Mouse (Mus musculus) MN1 (cell line): ENCODE measurements around the gene Tex35.

ENCODE experiments used
- DNase-seq: peaks from one replicate; pipeline ENCODE4 v3.0.0-alpha.2; 2016; ENCODE audit warnings: low spot score

Gene Tex35

GRCm38 (mm10) chr1:157049886-157050285 is 58.6 kb downstream of the Tex35 start:
- DNase-seq, result no peak
